Mouse (Mus musculus): ENCODE results near the gene Arfgap1.

The Arfgap1 gene

DNA sequence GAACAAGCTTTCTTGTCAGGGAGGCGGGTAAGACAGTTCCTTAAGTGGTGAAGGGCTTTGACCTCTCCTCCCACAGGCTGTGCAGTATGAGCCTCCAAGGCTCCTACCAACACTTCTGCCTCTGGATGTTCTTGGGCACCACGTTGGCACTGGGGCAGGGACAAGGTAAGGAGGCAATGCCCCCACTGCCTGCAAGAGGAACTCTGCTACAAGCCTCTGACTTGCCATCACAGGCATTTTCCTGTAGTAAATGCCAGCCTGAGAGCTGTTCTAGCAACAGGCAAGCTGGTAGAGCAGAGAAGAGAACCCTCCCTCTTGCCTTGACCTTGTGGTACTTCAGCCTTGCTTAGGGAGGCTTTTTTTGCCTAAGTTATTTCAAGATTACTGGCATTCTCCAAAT is 19.4 kb downstream of the Arfgap1 start, which contains the start of gene Col20a1:
TSS of gene Col20a1 (plus strand) at position 87 of the 400 bp plus-strand sequence.
- DNase-seq, result no peak

DNA sequence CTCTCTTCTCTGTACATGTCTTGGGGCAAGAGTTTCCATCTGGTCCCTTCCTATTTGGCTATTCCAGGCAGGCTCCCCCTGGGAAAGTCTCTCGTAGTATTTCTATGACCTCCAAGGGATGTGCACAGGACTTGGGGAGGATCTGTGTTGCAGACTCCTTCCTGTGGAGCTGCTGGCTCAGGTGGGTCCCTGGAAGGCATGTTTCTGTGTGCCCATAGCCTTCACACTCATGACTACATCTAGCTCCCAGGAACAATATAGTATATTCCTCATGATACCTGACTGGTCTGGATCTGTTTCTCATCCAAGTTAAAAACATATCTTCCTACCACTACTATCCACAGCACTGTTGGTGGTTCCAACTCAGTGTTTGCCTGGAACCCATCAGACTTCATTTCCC is 20.0 kb downstream of the Arfgap1 start:
- no peak for DNase-seq

DNA sequence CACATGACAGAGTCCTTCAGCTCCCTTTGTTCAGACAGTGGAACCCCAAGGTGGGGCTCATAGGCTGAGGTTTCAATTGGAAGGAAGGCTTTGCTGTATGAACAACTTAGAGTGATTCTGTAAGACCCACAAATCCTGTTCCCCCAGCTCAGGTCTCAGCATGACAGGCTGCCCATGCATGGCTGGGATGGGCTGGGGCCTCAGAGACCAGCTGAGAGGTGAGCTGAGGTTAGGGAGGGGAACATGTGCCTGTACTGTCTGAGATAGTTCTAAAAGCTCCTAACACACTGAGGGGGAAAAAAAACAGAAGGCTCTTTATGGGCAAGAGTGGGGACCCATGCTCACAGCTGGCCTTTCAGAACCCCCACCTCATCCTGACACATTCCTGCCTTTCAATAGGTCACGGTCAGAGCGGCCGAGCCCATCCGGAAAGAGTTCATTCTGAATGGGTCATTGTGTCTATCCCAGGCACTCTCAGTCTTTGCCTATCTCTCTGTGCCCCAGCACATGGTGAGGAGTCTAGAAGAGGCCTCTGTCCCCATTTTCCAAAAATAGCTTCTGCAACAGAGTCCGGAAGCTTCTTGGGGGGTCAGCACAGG is 20.5 kb downstream of the Arfgap1 start:
- DNase-seq, result no peak

DNA sequence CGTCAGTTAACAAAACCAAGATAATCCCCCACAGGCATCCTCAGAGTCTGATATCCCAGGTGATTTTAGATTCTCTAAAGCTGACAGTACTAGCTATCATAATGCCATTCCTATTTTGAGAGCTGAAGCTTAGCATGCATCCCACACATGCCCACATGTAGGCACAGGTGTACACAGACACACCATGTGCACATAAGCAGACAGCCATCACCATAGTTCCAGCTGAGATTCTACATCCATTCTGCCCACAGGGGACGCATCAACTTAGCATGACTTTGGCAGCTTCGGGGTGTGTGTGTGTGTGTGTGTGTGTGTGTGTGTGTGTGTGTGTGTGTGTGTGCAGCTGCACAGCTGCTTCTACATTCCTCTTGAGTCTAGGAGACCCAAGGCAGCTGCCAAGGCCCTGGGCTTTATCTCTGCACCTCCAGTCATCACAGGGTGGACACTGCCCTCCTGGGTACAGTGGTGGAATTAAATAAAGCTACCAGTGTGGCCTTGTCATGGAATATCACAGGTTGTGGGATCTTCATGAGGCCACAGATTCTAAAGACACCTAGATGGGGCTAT is 21.4 kb downstream of the Arfgap1 start:
- no peak for DNase-seq

DNA sequence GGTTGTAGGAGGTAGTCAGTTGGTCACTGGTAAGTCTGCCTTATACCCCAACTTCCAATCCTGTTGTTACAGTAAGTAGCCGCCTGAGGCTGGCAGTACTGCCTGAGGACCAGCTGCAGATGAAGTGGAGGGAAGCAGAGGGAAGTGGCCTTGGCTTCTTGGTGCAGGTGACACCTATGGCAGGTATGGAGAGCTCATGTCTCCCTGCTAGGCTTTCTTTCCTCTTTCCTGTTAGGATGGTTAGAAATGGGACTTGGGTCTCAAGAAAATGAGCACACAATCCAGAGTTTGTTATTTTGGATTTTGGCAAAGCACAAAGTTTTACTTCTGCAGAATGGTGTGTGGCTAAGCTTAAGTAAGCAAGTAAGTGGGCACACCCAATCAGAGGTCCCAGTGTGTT is 21.9 kb downstream of the Arfgap1 start:
- no peak for DNase-seq

DNA sequence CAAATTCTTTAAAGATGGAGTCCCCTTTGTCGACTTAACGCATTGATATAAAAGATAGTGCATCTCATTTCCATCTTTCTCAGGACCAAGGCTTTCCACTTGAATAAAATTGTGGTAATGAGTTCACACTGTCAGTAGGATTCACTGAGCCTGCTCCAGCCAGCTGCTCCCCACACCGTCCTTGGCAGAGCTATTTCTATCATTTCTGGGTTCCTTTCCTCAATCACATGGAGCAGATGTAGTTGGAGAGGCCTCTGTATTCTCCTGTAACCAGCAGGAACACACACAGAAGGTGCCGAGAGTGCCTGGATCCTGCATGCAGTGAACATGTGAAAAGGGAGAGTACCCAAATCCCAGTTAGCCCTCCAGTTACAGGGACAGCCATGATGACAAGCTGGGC is 23.3 kb downstream of the Arfgap1 start:
- DNase-seq, result no peak

DNA sequence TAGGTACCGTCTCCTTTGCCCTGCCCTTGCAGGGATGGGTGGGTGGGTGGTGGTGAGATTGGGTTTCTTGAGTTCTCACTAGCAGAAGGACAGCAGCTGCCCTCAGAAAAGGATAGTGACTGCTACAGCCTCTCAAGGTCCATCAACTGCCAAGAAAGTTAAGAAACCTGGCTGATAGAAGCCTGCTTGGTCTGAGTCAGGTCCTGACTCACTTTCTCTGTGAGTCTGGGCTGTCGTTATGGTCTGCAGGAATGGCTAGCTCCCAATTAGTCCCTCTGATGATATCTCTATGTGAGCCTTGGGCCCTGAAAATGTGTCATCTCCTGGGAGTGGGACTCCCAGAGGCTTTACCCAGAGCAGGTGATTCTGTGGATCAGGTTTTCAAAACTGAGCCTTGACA is 27.3 kb downstream of the Arfgap1 start:
- DNase-seq, result no peak

DNA sequence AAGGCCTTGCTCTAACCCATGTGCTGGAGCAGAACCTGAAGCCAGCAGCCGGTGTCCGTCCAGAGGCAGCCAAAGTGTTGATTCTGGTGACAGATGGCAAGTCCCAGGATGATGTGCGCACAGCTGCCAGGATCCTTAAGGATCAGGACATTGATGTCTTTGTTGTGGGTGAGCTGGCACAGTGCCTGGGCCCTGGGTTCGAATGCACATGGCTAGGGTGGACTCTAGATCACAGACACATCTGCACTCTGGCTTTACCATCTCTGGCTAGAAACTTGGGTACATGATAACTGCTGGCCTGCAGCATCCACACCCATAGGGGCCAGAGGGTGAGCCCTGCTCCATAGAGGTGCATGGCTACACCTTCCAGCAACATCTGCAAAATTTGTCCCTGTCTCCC is 28.4 kb downstream of the Arfgap1 start:
- no peak for DNase-seq

DNA sequence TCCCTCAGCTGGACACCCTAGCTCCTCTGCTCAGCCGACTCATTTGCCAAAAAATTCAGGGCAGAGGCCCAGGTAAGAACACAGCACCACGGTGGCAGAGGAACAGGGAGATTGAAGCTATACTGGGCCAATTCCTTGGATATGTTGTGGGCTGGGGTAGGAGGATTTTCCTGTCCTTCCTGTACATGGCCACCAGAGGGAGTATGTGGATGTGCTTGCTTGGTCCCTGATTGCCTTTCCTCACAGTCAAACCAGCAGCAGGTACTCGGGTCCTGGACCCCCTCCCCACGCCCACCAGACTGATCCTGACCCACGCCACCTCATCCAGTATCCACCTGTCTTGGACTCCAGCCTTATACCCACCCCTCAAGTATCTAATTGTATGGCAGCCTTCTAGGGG is 29.4 kb downstream of the Arfgap1 start:
- DNase-seq, result peak; percentile 30

DNA sequence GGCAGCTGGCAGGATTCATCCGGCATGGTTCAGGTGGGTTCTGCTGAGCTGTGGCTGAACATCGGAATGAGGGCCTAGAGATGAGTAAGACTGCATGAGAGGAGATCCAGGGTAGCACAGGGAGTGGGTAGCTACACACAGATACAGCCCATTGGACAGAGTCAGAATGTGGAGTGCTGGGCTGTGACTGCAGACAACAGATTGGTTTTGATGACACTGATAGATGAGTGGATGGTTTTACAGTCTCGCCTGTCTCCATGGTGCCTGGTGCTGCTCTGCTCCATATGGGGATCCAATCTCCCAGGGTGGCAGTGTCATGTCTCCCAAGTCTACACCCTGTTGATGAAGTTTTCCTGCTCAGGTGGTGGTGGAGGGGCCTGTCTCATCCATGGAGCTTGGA is 29.9 kb downstream of the Arfgap1 start:
- no peak for DNase-seq

DNA sequence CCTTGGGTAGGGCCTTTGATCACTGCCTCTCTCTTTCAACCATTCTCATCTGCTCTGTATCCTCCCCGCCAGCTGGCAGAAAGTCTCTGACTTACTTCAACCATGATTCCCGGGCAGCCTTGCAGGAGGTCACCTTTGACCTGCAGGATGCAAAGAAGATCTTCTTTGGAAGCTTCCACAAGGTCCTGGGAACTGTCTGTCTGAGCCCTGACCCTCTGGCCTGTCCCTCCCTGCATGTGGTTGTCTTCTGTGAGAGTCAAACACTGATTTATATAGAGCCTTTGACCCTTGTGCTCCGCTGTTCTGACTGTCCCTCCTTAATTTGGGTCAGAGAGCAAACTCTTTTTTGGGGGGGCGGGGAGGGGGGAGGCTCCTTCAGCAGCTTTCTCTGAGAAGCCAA is 40.0 kb downstream of the Arfgap1 start:
- DNase-seq, result no peak

DNA sequence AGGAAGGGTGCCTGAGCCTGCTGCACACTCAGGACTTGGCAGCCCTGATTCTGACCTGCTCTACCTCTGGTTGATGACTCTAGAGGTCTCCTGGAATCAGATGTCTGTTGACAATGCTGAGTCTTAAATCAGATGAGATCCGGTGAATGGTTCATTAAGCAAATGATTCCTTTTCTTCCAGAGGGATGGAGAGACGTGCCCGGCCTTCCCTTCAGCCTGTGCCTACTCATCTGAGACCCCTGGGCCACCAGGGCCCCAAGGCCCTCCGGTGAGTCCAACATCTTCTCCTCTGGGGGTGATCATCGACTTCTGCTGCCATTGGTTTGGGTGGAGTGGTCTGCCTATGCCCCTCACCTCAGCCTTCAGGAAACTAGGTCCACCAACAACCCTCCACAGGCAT is 41.3 kb downstream of the Arfgap1 start:
- DNase-seq, result no peak

DNA sequence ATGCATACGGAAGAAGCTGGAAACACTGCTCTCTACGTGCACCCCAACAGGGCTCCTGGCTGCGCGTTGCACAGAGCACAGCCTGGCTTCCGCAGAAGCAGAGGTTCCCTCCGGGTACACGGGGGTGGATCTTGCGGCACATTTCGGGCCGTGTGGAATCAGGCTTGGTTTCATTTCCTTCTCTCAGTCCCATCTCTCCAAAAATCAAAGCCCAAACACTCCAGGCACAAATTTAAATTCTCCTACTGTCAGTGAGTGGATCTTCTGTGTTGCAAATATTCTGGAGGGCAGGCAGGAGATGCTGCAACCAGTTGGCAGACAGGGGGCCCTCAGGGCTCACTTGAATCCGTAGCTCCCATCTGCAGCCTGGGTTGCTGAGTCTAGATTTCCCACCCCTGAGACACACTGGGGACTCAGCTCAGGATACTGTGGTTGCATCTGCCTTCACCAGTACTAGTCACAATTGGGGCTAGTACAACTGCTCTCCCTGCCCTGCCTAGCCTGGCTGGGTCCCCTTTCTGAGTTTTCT is 64.4 kb downstream of the Arfgap1 start:
- no peak for DNase-seq
